Mouse (Mus musculus) brain, embryonic 14.5 days (tissue): ENCODE results near the gene Rasip1.

Experiments used
- CTCF ChIP-seq: fragments of 200-500 bp; IDR thresholded peaks from 2 replicates; pipeline ENCODE4 v1.5.1; 2012; ENCODE audit warnings: inconsistent platforms, mild to moderate bottlenecking, moderate library complexity, borderline replicate concordance; ENCODE audit not compliant: insufficient read depth, insufficient read length; ENCODE audit errors: extremely low read depth
- POLR2A ChIP-seq: fragments of 200-500 bp; IDR thresholded peaks from 2 replicates; pipeline ENCODE4 v1.6.1; 2012; ENCODE audit warnings: mild to moderate bottlenecking, inconsistent platforms, borderline replicate concordance; ENCODE audit not compliant: poor library complexity, insufficient read depth, insufficient read length, severe bottlenecking; ENCODE audit errors: extremely low read depth

DNA sequence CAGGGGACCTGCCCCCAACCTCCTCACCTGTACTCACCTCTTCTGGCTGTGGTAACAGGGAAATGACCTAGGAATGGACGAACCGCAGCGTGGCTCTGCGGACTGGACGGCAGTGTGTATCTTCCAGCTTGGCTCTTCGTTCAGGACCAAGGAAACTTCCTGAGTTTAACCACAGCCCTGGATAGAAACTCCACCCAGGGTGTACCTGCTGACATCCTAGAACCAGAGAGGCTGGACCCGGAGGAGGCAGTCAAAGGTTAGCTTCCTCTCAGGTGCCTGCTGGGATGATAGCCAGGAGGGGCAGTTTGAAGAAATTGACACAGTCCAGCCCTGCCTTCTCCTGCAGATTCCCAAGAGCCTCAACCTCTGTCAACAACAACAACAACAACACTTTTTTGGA lies 38.9 kb downstream of the Rasip1 start, which contains the start of gene Fut2:
- no peak for TF ChIP-seq CTCF
- TF ChIP-seq POLR2A = no peak
